Mouse (Mus musculus) urinary bladder, postnatal 25 days (tissue): Measurements from ENCODE around the gene Mef2c.
A peak's percentile ranks its signal among the peaks of the same experiment; 100 is the strongest.

Experiments
- DNase-seq: peaks from one replicate; pipeline ENCODE4 v3.0.0; 2022; ENCODE audit warnings: low spot score

Mef2c gene

DNA sequence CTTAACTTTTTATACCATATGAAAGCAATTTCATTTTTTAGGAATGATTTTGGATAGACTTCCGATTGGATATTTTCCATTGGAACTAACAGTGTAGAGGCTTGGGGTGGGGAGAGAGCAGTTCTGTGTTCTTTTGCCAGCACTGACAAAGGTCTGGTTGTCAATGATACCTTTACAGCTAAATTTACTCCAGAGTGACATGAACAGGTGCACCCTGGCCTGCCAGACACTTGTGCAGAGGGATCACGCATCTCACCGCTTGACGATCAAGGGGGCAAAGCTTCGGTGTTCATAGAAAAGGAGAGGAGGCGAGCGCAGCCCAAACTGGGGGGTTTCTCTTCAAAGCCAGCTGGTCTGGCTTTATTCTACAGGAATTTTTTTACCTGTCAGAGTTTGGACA lies at the start of gene Mef2c:
Gene Mef2c, plus strand, starts transcription at position 116 of the 400 bp plus-strand sequence.
- DNase-seq = no peak

DNA sequence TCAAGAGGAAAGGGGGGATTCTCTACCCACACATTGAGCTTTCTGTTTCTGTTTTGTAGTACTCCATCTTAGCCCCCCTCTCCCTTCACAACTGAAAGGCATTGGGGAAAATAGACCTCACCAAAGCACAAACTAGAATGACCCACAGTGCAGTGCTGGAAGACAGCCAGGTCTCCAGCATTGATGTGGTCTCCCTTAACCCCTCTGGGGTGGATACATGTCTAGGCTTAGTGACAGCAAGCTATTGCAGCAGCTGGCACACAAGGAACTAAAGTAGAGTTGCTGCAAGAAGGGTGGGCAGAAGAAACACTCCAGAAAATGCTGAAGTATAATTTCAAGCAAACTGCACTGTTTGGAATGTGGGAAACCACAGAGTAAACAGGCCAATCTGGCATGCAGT lies 45.1 kb upstream of the Mef2c start:
- no peak for DNase-seq

DNA sequence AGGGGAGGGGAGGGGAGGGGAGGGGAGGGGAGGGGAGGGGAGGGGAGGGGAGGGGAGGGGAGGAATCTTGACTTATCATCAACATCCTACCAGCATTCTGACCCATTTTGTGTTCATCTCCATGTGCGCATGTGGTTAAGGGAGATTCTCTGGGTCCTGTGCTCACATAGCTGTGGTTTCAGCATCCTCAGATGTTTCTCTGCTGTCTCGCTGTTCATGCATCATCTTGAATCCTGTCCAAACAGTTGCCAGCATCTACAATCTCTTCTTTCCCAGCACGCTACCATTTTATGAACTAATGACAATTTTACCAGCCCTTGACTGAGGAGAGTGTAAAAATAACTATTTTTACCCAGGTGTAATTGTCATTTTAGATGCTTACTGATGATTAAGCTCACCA lies 44.2 kb upstream of the Mef2c start:
- no peak for DNase-seq

DNA sequence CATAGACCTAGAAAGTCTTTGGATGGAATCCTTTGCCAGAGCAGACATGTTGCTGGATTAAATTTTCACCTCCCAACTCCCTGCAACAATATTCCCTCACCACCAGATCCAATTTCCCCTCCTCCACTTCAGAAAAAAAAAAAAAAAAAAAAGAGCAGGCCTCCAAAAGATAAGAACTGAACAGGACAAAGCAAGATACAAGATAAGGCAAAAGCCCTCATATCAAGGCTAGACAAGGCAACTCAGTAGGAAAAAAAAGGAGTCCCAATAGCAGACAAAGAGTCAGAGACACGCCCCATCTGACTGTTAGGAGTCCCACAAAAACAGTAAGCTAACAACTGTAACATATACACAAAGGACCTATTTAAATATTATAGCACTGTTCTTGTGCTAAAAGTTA lies 43.2 kb upstream of the Mef2c start:
- DNase-seq = no peak

DNA sequence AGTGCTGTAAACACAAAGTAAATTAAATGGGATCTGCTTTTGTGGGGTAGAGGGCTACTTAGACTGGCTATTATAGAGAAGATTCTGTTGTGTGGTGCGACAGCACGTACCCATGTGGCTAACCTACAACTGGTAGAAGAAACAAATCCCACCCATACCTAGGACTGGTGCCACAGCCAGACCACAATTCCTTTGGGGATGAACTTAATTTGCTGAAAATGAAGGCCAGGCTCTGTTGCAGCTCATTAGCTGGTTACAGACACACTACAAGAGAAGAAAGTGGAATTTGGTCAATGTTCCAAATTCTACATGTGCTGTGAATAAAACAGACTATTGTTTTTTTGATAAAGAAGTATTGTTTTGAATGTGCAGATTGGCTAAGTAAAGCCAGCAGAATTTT lies 42.3 kb upstream of the Mef2c start:
- no peak for DNase-seq

DNA sequence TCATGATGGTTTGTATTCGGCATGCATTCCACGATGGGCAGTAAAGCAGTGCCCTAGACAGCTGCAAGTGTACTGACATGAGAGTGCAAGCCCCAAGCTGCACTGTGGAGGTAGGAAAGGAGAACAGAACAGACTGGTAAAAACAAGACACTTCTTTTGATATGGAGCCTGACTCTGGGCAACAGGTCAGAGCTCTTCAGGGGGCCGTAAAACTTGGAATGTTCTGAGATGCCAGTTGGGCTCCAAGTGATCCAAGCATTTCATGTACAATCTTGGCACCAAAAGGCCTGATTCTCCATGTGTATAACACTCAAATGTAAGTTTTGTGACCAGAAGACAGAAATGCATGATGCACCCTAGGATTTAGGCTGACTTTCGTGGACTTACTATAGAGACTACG lies 37.1 kb upstream of the Mef2c start:
- DNase-seq = no peak

DNA sequence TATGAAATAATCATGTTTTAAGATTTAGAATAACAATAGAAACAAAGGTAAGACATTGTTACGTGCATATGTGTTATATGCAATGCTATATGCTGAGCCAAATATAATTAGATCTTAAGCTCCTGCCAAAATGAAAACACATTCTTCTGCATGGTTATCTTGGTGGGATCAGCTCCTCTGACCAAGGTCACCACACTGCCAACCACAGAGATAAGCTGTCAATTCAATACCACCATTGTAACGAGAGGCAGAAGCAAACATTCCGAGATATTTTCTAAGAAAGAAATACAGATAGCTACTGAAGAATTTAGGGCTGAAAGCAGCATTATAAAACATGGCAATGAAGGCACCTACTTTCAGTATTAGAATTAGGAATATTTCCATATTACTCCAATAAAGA lies 35.0 kb upstream of the Mef2c start:
- no peak for DNase-seq

DNA sequence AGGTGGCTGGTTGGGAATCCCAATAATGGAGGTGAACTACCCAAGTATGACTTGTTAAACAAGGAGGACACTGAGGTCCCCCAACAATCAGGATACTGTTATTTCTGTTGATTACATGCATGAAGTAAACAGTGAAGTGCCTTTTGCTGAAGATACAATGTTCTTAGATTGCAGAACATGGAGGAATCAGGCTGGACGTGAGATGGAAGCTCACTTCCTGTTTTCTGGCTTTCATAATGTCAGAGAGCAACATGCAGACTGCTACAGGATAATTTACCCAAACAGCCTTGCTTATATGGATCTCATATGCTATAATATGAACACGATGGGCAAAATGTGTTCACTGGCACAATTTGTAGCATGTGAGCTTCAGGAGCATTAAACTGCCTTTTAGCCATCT lies 30.1 kb upstream of the Mef2c start:
- DNase-seq = no peak

DNA sequence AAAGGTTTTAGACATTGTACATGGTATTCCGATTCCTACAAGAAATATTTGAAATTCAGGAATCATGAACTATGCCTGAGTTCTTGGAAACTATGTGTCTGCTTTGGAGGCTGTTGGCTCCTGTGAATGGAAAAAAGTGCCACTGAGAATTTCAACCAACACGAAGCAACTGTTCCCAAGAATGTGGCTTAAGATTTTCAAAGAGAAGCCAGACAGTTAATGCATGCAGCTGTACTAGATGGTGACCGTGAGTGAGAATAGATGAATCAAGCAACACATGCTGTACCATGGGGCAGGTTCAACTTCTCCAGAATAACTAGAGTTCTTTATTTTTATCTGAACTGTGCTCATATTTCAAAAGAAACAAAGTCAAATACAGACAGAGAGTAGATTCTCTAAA lies 23.4 kb upstream of the Mef2c start:
- DNase-seq = no peak

DNA sequence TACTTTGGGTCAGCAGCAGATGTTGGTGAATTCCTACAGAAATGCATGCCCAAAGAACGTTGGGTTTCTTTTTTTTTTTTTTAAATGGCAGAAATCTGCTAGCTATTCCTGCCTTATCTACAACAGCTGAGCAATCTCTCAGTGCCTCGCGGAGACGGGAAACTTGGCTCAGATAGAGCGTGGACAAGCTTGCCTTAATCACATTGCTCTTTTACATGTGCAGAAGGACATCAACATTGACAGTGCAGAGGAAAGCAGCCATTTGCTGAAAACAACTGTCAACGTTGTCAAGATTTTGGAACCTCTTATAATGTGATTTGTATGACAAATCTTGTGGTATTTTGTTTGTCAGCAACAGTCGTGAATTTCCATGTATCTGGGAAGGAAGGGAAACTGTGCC lies 22.5 kb upstream of the Mef2c start:
- DNase-seq = no peak

DNA sequence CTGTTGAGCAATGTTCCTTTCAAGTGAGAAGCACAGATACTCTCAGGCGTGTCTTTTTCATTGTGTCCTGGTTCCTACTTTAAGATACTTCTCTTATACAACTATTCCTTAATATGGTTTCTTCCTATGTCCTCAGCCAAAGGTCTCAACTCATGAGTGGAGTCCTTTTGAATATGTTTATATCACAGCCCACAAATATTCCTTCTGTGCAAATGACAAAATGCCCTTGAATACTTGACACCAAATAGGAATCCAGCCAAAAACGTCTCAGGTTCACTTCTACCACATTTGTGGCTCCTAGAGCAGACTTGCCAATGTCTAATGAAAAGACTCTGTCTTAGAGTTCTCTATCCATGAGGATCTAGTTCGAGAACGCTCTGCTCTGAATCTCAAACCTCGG lies 21.7 kb upstream of the Mef2c start:
- DNase-seq = no peak

DNA sequence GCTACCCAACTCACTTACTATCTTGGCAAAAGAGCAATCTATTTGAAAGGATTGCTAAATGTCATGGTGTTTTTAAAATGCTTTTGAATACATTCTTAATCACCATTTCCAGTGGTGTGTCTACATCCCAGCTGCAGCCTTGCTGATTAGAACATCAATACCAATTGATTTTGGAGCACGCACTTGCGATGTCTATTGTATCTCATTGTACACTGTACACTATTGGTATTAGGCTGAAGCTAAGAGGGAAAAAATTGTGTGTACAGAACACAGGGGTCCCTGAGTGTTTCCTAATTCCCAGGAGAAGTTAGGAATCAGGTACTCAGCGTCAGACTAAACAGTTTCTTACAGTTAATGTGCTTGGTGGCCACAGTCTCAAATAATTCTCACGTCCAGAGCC lies 19.6 kb upstream of the Mef2c start:
- DNase-seq = no peak

DNA sequence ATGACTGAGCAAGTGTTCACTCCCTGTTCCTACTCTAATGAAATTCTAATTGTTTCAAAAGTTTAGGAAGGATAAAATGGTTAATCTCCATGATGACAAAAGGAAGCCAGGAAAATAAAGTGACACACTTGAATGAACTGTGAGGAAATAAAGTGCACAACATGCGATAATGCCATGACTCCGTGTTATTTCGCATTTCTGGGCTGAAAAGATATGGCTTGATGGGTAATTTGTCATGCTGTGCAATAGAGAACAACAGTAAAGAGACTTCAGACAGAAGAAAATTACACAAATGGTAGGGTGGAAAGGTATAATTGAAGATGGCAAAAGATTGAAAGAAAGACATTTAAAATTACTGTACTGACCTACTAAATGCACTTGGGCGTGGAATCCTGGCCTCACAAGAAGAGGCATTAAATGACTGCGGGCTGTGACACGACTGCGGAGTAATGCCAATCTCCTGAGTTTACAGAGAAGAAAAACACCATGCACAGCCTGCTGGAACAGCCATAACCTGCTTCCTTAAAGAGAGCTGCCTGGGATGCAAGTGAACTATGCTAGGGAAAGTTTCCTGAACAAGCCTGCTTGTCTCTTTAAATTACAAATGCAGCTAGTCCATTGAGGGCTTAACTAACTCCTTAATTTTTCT lies 19.0 kb upstream of the Mef2c start:
- no peak for DNase-seq

DNA sequence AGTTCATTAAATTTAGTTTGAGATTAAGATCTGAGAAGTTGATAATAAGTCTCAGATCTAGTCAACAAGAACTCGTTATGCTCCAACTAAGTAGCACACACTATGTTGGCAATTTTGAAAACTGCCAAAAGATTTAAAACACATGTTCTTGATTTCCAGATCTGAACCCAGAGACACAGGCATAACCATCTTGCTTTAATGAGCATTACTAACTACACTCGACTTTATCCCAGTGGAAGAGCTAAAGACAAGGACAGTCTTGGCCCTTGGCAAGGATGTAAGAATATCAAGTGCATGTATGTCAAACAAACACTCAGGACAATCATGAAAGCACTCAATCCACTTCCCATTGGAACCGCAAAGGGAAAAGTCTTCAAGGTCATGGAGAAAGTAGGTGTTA lies 11.8 kb upstream of the Mef2c start:
- DNase-seq = no peak

DNA sequence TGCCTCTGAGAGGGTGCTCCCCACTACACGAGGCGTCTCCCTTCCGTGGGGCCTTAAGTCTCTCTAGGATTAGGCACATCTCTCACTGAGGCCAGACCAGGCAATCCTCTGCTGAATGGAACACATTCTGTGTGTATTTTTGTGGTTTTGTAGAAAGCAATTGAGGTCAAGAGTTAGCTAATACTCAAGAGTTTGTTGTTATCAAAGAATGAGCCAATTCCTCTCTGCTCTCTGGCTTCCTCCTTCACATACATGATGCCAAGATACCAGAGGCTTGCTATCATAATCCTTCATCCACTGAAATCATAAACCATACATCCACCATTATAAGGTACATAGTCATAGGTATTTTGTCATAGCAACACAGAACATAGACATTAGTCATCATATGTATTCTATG lies 6.1 kb upstream of the Mef2c start:
- DNase-seq = no peak

DNA sequence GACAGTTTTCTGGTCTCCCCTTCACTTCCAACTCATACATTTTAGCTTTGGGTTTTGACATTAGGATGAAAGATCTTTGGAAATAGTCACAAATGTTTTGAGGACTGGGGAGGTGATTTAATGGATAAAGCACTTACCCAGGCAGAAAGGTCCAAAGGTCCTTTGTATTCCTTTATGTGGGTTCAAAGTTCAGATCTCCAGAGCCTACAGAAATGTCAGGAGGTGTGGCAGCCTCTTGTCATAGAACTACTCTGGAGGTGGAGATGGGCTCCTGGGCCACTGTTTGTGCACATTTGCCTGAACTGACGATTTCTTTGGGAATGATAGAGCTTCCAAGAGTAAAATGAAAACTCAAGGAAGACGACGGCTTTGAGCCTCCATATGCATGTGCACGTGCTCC lies 4.3 kb upstream of the Mef2c start:
- no peak for DNase-seq

DNA sequence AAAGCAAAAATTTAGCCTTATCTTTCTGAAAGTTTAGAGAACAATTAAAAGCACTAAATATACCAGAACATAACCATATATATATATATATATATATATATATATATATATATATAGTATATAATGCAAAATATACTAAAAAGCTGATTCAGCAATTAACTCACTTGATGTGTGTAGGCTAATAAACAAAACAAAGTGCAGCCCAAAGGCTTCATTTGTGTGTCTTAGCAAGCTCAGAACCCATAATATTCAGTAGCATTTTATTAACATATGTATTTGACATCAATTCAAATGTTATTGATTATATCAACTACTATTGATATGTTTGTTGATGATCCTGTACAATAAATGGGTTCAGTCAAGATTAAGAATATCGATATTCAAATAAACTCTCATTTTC lies 3.9 kb downstream of the Mef2c start:
- DNase-seq = no peak

DNA sequence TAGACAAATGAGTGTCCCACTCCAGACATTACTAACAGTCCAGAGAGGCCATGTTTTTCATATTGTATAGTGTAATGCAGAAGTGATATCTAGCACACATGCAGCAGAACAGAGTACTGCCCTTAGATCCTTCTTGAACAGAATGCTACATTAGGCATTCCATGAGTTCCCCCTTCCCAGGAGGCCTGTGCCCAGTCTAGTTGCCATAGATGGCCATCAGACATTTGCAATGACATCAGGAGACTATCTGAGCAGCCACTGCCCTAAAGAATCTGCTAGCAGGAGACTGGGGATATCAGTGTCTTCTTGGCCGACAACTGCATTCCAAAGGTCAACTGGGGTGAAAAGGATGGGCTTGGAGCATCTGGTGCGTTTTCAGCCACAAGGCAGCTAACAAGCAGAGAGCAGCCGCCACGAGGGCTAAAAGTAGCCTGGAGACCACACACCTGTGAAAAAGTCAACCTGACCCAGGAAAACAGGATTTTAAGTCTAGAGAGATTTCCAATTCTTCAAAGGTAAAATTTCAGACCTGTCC lies 11.2 kb downstream of the Mef2c start:
- DNase-seq = no peak

DNA sequence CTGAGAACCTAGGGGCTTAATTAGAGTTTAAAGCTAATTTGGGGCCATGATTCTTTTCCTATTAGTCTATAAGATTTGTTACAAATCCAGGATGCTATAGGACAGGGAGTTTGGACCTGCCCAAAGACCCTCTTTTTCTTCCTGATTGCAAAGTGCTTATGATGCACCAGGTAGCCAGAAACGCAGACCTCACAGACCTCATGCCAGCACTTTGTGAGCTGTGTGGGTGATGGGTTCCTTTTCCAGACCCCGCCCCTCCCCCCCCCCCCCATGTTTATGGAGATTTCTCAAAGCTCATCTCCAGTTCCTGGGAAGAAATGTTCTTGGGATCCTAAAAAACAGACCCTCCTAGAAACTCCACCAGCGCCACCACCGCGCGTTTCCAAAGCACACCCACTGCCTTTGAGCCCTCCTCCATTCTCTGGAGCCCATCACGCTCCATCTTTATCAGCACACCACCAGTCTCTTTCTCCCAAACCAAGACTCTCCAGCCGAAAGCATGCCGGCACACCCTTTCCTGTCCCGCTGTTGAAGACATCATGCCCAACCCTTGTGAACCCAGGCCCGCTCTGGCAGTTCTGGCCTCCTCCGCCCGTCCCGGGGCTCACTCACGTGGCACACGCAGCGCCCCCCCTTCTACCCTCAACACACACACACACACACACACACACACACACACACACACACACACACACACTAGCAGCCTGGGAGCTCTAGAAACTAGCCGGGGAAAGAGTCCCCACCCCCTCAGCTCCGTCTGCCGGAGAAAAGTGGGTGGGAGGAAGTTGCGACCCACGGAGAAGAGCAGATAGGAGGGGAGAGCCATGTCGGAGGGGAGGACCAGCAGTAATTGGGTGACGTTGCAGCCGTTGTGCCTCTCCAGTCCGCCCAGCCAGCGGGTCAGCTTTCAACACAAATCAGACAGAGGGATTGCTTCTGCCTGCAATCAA lies 14.1 kb downstream of the Mef2c start:
- peak; percentile 15 for DNase-seq

DNA sequence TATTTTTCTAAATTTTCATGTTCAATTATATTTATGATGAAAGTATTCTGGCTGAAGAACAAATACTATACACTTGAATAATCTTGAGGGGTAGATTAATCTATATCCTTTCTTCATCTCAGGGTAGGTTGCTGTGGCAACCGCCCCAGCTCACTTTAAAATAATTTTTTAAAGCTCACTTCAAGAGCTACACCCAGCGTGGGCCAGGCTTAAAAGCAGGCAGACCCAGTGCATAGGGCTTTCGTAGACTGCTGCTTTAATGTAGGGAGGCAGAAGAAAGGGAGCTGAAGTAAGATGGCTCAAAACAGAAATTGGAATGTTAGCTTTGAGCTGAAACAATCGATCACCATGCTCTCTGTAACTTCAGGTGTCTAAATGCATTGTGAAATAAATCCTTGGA lies 17.0 kb downstream of the Mef2c start:
- no peak for DNase-seq

DNA sequence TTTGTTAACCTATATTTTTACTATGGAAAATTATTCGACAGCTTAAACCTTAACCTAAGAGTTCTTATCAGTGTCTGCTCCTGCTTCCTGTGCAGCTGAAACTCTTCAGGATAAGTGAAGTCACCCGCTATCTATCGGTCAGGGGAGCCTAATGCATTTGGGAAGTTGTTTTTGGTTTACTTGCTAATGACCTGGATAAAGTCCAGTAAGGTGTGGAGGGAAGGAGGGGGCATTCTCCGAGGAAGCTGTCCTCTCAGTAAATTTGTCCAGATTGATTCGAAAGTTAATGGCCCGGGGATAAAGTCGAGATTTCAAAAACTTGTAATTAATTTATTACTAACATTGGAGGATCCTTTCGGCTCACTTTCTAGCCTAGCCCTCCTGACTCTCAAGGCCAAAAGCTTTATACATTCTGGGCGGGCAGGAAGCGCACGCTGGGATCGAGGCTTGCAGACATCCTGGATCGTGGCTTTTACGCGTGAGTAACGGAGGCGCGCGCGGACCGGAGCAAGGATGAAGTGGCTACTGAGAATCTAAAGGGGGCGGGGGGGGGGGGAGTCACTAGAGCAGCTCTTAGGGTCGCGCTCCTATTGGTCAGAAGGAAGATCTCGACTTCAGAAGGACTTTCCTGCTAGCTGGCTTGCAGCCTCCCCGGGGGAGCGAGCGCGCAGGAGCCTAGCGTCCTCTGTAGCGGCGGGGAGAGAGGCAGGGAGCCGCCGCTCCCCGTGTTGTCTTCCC lies 19.6 kb downstream of the Mef2c start:
- peak; percentile 11 for DNase-seq

DNA sequence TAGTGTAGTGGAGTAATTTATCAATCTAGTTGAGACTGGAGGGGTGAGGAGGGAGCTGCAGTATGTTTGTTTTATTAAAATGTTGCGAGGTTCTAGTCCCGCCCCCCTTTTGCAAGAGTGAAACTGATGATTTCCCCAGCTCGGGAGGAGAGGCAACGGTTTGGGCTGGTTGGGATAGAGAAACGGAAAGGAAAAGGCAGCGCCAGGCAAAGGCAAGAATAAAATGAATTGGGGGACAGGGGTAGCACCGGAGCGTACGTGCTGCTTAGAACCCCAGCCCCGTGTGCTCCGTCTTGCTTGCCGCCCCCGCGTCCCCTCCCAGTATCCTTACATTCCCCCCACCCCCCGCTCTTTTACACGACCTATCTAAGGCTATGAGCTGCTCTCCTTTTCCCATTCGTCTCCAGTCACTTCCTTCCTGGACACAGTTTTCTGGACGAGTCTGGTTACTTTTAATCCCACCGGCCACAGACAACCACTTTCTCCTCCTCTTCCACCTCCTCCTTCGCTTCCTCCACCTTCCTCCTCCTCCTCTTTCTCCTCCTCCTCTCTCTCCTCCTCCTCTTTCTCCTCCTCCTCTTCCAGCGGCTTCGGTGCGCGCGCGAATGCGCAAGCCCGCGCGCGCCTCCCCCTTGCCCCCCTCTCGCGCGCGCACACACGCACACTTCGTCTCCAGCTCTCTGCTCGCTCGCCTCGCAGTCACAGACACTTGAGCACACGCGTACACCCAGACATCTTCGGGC lies 20.5 kb downstream of the Mef2c start:
- peak; percentile 40 for DNase-seq
